Mouse (Mus musculus) lung, postnatal 36 days (tissue): Measurements from ENCODE around the gene Gm8126.
"Not testable (repeated sequence)": the region's sequence is repeated elsewhere in the genome, so short reads cannot be mapped to it uniquely, and the experiment has no call there.

Experiments used
- DNase-seq: peaks from one replicate; pipeline ENCODE4 v3.0.0; 2022; ENCODE audit warnings: mixed read lengths

Gm8126 gene

GRCm38 (mm10) chr14:43258349-43258748 lies at the start of gene Gm8126:
Gene Gm8126, plus strand, starts transcription at chr14:43258649.
- DNase-seq = not testable (repeated sequence)

GRCm38 (mm10) chr14:43235204-43235603 lies 23.2 kb upstream of the Gm8126 start, which contains the start of gene Gm8122:
Gene Gm8122, minus strand, starts transcription at chr14:43235304.
- not testable (repeated sequence) for DNase-seq

- DNase-seq = not testable (repeated sequence)
These were observed 20.7 kb upstream of the Gm8126 start for GRCm38 (mm10) chr14:43237769-43238168.

GRCm38 (mm10) chr14:43249611-43250170 lies 8.8 kb upstream of the Gm8126 start:
- DNase-seq = not testable (repeated sequence)

GRCm38 (mm10) chr14:43250549-43251253 lies 7.7 kb upstream of the Gm8126 start:
- not testable (repeated sequence) for DNase-seq

- not testable (repeated sequence) for DNase-seq
These were observed 1.9 kb upstream of the Gm8126 start for GRCm38 (mm10) chr14:43256511-43256910.

GRCm38 (mm10) chr14:43263421-43263820 lies 5.0 kb downstream of the Gm8126 start:
- DNase-seq = not testable (repeated sequence)

GRCm38 (mm10) chr14:43268521-43269084 lies 10.2 kb downstream of the Gm8126 start:
- not testable (repeated sequence) for DNase-seq

- DNase-seq = not testable (repeated sequence)
These were observed 10.8 kb downstream of the Gm8126 start for GRCm38 (mm10) chr14:43269211-43269610.

GRCm38 (mm10) chr14:43273161-43273560 lies 14.7 kb downstream of the Gm8126 start:
- DNase-seq = not testable (repeated sequence)

- not testable (repeated sequence) for DNase-seq
These were observed 16.6 kb downstream of the Gm8126 start, which contains the start of gene Gm9732 for GRCm38 (mm10) chr14:43274986-43275511. Gene Gm9732, plus strand, starts transcription at chr14:43275036.

GRCm38 (mm10) chr14:43275752-43276151 lies 17.3 kb downstream of the Gm8126 start:
- DNase-seq = peak; percentile 6

GRCm38 (mm10) chr14:43277468-43277867 lies 19.0 kb downstream of the Gm8126 start:
- DNase-seq = peak; percentile 1

- peak; percentile 13 for DNase-seq
These were observed 19.7 kb downstream of the Gm8126 start for GRCm38 (mm10) chr14:43278146-43278545.

GRCm38 (mm10) chr14:43278681-43279080 lies 20.2 kb downstream of the Gm8126 start:
- not testable (repeated sequence) for DNase-seq

- not testable (repeated sequence) for DNase-seq
These were observed 35.1 kb downstream of the Gm8126 start, which contains the start of gene Gm8127 for GRCm38 (mm10) chr14:43293503-43293902. Gene Gm8127, minus strand, starts transcription at chr14:43293832.
